Mouse (Mus musculus): Measurements from ENCODE around the gene Tmem132a. TPM values are rescaled to one million over a fixed set of nuclear protein-coding genes. Genes with fewer than 3 reads are reported as not detected.

The Tmem132a gene
- total and polyA plus RNA-seq, 3 experiments, result 2.9 to 22.9 TPM; not detected in 1

- H3K36me3 ChIP-seq (replicated peaks in 1 of 2; ENCODE audit: control insufficient read depth in 1 of 2, insufficient read depth in 1 of 2, low read length in 1 of 2), result peaks cover 24 to 38% of the 10 kb centered on the region in 2 experiments
- H3K79me2 ChIP-seq (replicated peaks; ENCODE audit: control insufficient read depth, extremely low read depth, insufficient read depth, poor library complexity, severe bottlenecking), result no peaks in the 10 kb centered on the region
- no peak overlapping the region for H3K27ac ChIP-seq (ENCODE audit: insufficient read depth, low read depth)
- H3K9ac ChIP-seq (ENCODE audit: insufficient read depth, low read depth), result no peak overlapping the region
- no peak overlapping the region for H3K4me2 ChIP-seq (ENCODE audit: insufficient read depth, low read depth, poor library complexity, severe bottlenecking)
- TF ChIP-seq ZKSCAN1 (IDR thresholded peaks at IDR 0.05; ENCODE audit: borderline replicate concordance, low read depth, low read length), result no peak
- TF ChIP-seq MEF2A (IDR thresholded peaks at IDR 0.05; ENCODE audit: borderline replicate concordance, low read depth, low read length), result no peak
- TF ChIP-seq UBTF (IDR thresholded peaks at IDR 0.05; ENCODE audit: low read depth, low read length), result no peak
- no peak for TF ChIP-seq MAX (IDR thresholded peaks at IDR 0.05; ENCODE audit: low read length)
- TF ChIP-seq ZC3H11A (IDR thresholded peaks at IDR 0.05; ENCODE audit: low read depth, low read length), result no peak
- TF ChIP-seq PAX5 (IDR thresholded peaks at IDR 0.05; ENCODE audit: low read length), result no peak
- no peak for TF ChIP-seq CTCF (conservative IDR thresholded peaks at IDR 0.05 in 1 of 2, IDR thresholded peaks at IDR 0.05 in 1 of 2; ENCODE audit: low read depth in 2 of 2, low read length in 2 of 2)
- dilution Hi-C loops (cut with MboI; ENCODE audit: extremely low pct_ligation_motif_present, extremely low pct_unique_long_range_greater_than_20kb, low sequenced_read_pairs), result no loop called here
- DNase-seq (ENCODE audit: extremely low read depth), result no peak
- H3K4me3 ChIP-seq (replicated peaks in 1 of 3; ENCODE audit: low read depth in 2 of 3, low read length in 2 of 3, poor library complexity in 1 of 3), result no peak overlapping the region
- H3K9me3 ChIP-seq (replicated peaks; ENCODE audit: low read length), result no peaks in the 10 kb centered on the region
- H3K27me3 ChIP-seq (replicated peaks), result no peaks in the 10 kb centered on the region
- no peaks in the 10 kb centered on the region for H3K4me1 ChIP-seq (ENCODE audit: control insufficient read depth in 1 of 2, insufficient read depth in 2 of 2)
- in situ Hi-C loops (cut with MboI; ENCODE audit: low pct_ligation_motif_present, low pct_unique_long_range_greater_than_20kb, low sequenced_read_pairs), result no loop called here
These were observed 1.7 kb downstream of the Tmem132a start for GRCm38 (mm10) chr19:10867946-10868622.

GRCm38 (mm10) chr19:10866351-10866750 lies 3.4 kb downstream of the Tmem132a start:
- no peak overlapping the region for H3K27ac ChIP-seq (ENCODE audit: insufficient read depth, low read depth)
- no peaks in the 10 kb centered on the region for H3K9me3 ChIP-seq (replicated peaks; ENCODE audit: low read length)
- H3K4me2 ChIP-seq (ENCODE audit: insufficient read depth, low read depth, poor library complexity, severe bottlenecking), result no peak overlapping the region
- H3K4me3 ChIP-seq (replicated peaks in 1 of 3; ENCODE audit: low read depth in 2 of 3, low read length in 2 of 3, poor library complexity in 1 of 3), result no peak overlapping the region
- no peaks in the 10 kb centered on the region for H3K27me3 ChIP-seq (replicated peaks)
- peaks cover 7 to 21% of the 10 kb centered on the region in 2 experiments for H3K36me3 ChIP-seq (replicated peaks in 1 of 2; ENCODE audit: control insufficient read depth in 1 of 2, insufficient read depth in 1 of 2, low read length in 1 of 2)
- peaks cover 0 to 6% of the 10 kb centered on the region in 2 experiments; a peak in 1 of 4 replicates for H3K4me1 ChIP-seq (ENCODE audit: control insufficient read depth in 1 of 2, insufficient read depth in 2 of 2)
- in situ Hi-C loops (cut with MboI; ENCODE audit: low pct_ligation_motif_present, low pct_unique_long_range_greater_than_20kb, low sequenced_read_pairs) (no loop called here), dilution Hi-C loops (cut with MboI; ENCODE audit: extremely low pct_ligation_motif_present, extremely low pct_unique_long_range_greater_than_20kb, low sequenced_read_pairs) (no loop called here)
- H3K9ac ChIP-seq (ENCODE audit: insufficient read depth, low read depth), result no peak overlapping the region
- no peak for DNase-seq (ENCODE audit: extremely low read depth)
- H3K79me2 ChIP-seq (replicated peaks; ENCODE audit: control insufficient read depth, extremely low read depth, insufficient read depth, poor library complexity, severe bottlenecking), result no peaks in the 10 kb centered on the region
- TF ChIP-seq ZNF384 (IDR thresholded peaks at IDR 0.05; ENCODE audit: low read depth, low read length) (no peak), NELFE (IDR thresholded peaks at IDR 0.05; ENCODE audit: low read depth, low read length) (no peak), BHLHE40 (IDR thresholded peaks at IDR 0.05; ENCODE audit: low read depth, low read length) (no peak), TBP (conservative IDR thresholded peaks at IDR 0.05; ENCODE audit: low read depth, low read length) (no peak), E2F4 (IDR thresholded peaks at IDR 0.05; ENCODE audit: insufficient replicate concordance, low read depth, low read length) (no peak), RCOR1 (conservative IDR thresholded peaks at IDR 0.05; ENCODE audit: low read depth, low read length) (no peak), MAFK (IDR thresholded peaks at IDR 0.05; ENCODE audit: insufficient replicate concordance, low read length) (no peak), USF1 (IDR thresholded peaks at IDR 0.05; ENCODE audit: low read depth, low read length) (no peak), USF2 (conservative IDR thresholded peaks at IDR 0.05; ENCODE audit: low read depth, low read length) (no peak), ZC3H11A (IDR thresholded peaks at IDR 0.05; ENCODE audit: low read depth, low read length) (no peak), JUND (conservative IDR thresholded peaks at IDR 0.05; ENCODE audit: low read depth, low read length) (no peak), GABPA (IDR thresholded peaks at IDR 0.05; ENCODE audit: insufficient replicate concordance, low read depth, low read length) (no peak), IRF4 (IDR thresholded peaks at IDR 0.05; ENCODE audit: low read depth, low read length) (no peak), MEF2A (IDR thresholded peaks at IDR 0.05; ENCODE audit: borderline replicate concordance, low read depth, low read length) (no peak), ZKSCAN1 (IDR thresholded peaks at IDR 0.05; ENCODE audit: borderline replicate concordance, low read depth, low read length) (no peak), CHD1 (IDR thresholded peaks at IDR 0.05; ENCODE audit: low read depth, low read length) (no peak), ELF1 (IDR thresholded peaks at IDR 0.05; ENCODE audit: low read depth, low read length) (no peak), PAX5 (IDR thresholded peaks at IDR 0.05; ENCODE audit: low read length) (no peak), EP300 (IDR thresholded peaks at IDR 0.05; ENCODE audit: low read length) (no peak), MAX (IDR thresholded peaks at IDR 0.05; ENCODE audit: low read length) (no peak)
